Comparison of ENCODE assay signal across 8 mouse cellular contexts in genomic region chr11:58329906-58330275, GRCm38 (mm10). TPM values are rescaled to one million over a fixed set of nuclear protein-coding genes. Genes with fewer than 3 reads are reported as not detected.
DNase-seq lines count a peak whose midpoint lies in the region; ATAC-seq and TF ChIP-seq lines count a peak whose summit lies in the region.

No protein-coding gene starts in this region.

- peaks cover 78% of the 10 kb centered on the region for H3K79me2 ChIP-seq in C2C12 (ENCODE audit: control insufficient read depth, insufficient read depth)

- peak; percentile 47 for DNase-seq in embryo, embryonic 10 days (ENCODE audit: low spot score)
- no peak for DNase-seq in embryo, embryonic 10.5 days (ENCODE audit: low spot score)
- DNase-seq in forebrain, embryonic 10.5 days (ENCODE audit: extremely low spot score, low spot score), result no peak
- DNase-seq in right cerebral cortex, postnatal 36 days (ENCODE audit: low spot score in 2 of 2), result no peak
- no peak for DNase-seq in ovary, postnatal 14 days (ENCODE audit: low spot score)

- peak; percentile 11; the same call in 1 of the 2 replicates for ATAC-seq in liver, embryonic 12.5 days
- ATAC-seq in stomach, embryonic 15.5 days (ENCODE audit: insufficient read depth, low FRiP score, low read depth), result peak; percentile 2; the same call in 1 of the 2 replicates

- peaks cover 29% of the 10 kb centered on the region for H3K36me3 ChIP-seq in C2C12 (ENCODE audit: control insufficient read depth, insufficient read depth)
- peaks cover 50% of the 10 kb centered on the region for H3K36me3 ChIP-seq in forebrain, embryonic 10.5 days (replicated peaks)
- H3K36me3 ChIP-seq in liver, embryonic 12.5 days, result peaks cover 52% of the 10 kb centered on the region
- peaks cover 14% of the 10 kb centered on the region for H3K36me3 ChIP-seq in stomach, embryonic 15.5 days

- peaks cover 30% of the 10 kb centered on the region for H3K4me1 ChIP-seq in forebrain, embryonic 10.5 days
- peaks cover 61% of the 10 kb centered on the region for H3K4me1 ChIP-seq in liver, embryonic 12.5 days
- peaks cover 24% of the 10 kb centered on the region for H3K4me1 ChIP-seq in stomach, embryonic 15.5 days

- H3K79me3 ChIP-seq in C2C12 (ENCODE audit: low read depth), result peaks cover 54% of the 10 kb centered on the region

- no peaks in the 10 kb centered on the region for H3K27me3 ChIP-seq in C2C12 (ENCODE audit: control insufficient read depth, insufficient read depth, insufficient read length)
- no peaks in the 10 kb centered on the region for H3K27me3 ChIP-seq in forebrain, embryonic 10.5 days (ENCODE audit: poor library complexity, severe bottlenecking)
- no peaks in the 10 kb centered on the region for H3K27me3 ChIP-seq in liver, embryonic 12.5 days (replicated peaks)
- H3K27me3 ChIP-seq in stomach, embryonic 15.5 days (replicated peaks), result no peaks in the 10 kb centered on the region

- peak overlapping the region; percentile 92 for H3ac ChIP-seq in C2C12 (ENCODE audit: control insufficient read depth, insufficient read length, low read depth)

- peak overlapping the region; percentile 93 for H3K27ac ChIP-seq in forebrain, embryonic 10.5 days
- peak overlapping the region; percentile 92 for H3K27ac ChIP-seq in liver, embryonic 12.5 days
- H3K27ac ChIP-seq in stomach, embryonic 15.5 days, result peak overlapping the region; percentile 87

- TF ChIP-seq CTCF in C2C12 (IDR thresholded peaks at IDR 0.05; ENCODE audit: control insufficient read depth, insufficient read depth, insufficient read length), result no peak

- H3K9ac ChIP-seq in liver, embryonic 12.5 days, result peak overlapping the region; percentile 90
- peak overlapping the region; percentile 76 for H3K9ac ChIP-seq in stomach, embryonic 15.5 days

- H3K4me2 ChIP-seq in liver, embryonic 12.5 days, result peak overlapping the region; percentile 96
- H3K4me2 ChIP-seq in stomach, embryonic 15.5 days, result peak overlapping the region; percentile 84

- peak overlapping the region; percentile 93 for H3K4me3 ChIP-seq in C2C12 (ENCODE audit: insufficient read depth, poor library complexity, severe bottlenecking)
- peak overlapping the region; percentile 85 for H3K4me3 ChIP-seq in forebrain, embryonic 10.5 days
- H3K4me3 ChIP-seq in liver, embryonic 12.5 days, result peak overlapping the region; percentile 87
- peak overlapping the region; percentile 93 for H3K4me3 ChIP-seq in stomach, embryonic 15.5 days (replicated peaks)

- whole genome bisulfite sequencing in forebrain, embryonic 10.5 days, result under 1% methylated on average over 21 of the region's 21 CpGs
- WGBS in liver, embryonic 12.5 days (ENCODE audit: insufficient replicate concordance), result under 1% methylated on average over 21 of the region's 21 CpGs
- under 1% methylated on average over 21 of the region's 21 CpGs for WGBS in stomach, embryonic 15.5 days

- no peaks in the 10 kb centered on the region; the same call in 1 of the 2 replicates for H3K9me3 ChIP-seq in forebrain, embryonic 10.5 days
- H3K9me3 ChIP-seq in liver, embryonic 12.5 days (replicated peaks), result no peaks in the 10 kb centered on the region
- no peaks in the 10 kb centered on the region for H3K9me3 ChIP-seq in stomach, embryonic 15.5 days

TF ChIP-seq in C2C12, 6 proteins besides CTCF, POLR2A, EP300 and RAD21:
- TF ChIP-seq MAX (IDR thresholded peaks at IDR 0.05), result no peak

RNA-seq across cellular contexts. Expression of gene Zfp672, which starts 0.2 kb away (rescaled TPM):
- 12.5 TPM for polyA plus RNA-seq in C2C12 (2012; fragmentation: generic; extraction: Trizol)
- 23.9 and 24.1 TPM in 2 replicates for polyA plus RNA-seq in forebrain, embryonic 10.5 days (2016; fragmentation: Nextera tagmentation; extraction: Ambion mirVana)
- 50.1 and 50.4 TPM in 2 replicates for polyA plus RNA-seq in liver, embryonic 12.5 days (2016; fragmentation: Nextera tagmentation; extraction: Ambion mirVana)
- 37.8 and 42.6 TPM in 2 replicates for polyA plus RNA-seq in stomach, embryonic 15.5 days (2015; fragmentation: Nextera tagmentation; extraction: Ambion mirVana)

RNA-seq across cellular contexts. Expression of gene Sh3bp5l, which starts 0.6 kb away (rescaled TPM):
- 30.8 TPM for polyA plus RNA-seq in C2C12 (2012; fragmentation: generic; extraction: Trizol)
- 39.8 and 40.9 TPM in 2 replicates for polyA plus RNA-seq in forebrain, embryonic 10.5 days (2016; fragmentation: Nextera tagmentation; extraction: Ambion mirVana)
- polyA plus RNA-seq in liver, embryonic 12.5 days (2016; fragmentation: Nextera tagmentation; extraction: Ambion mirVana), result 19.8 and 19.9 TPM in 2 replicates
- 30.7 and 30.8 TPM in 2 replicates for polyA plus RNA-seq in stomach, embryonic 15.5 days (2015; fragmentation: Nextera tagmentation; extraction: Ambion mirVana)

RNA-seq across cellular contexts. Expression of gene Zfp692, which starts 23.0 kb away (rescaled TPM):
- polyA plus RNA-seq in C2C12 (2012; fragmentation: generic; extraction: Trizol), result 6.8 TPM
- polyA plus RNA-seq in forebrain, embryonic 10.5 days (2016; fragmentation: Nextera tagmentation; extraction: Ambion mirVana), result 27.1 and 30.9 TPM in 2 replicates
- polyA plus RNA-seq in liver, embryonic 12.5 days (2016; fragmentation: Nextera tagmentation; extraction: Ambion mirVana), result 18.2 and 18.5 TPM in 2 replicates
- polyA plus RNA-seq in stomach, embryonic 15.5 days (2015; fragmentation: Nextera tagmentation; extraction: Ambion mirVana), result 26.9 and 27.5 TPM in 2 replicates

RNA-seq across cellular contexts. Expression of gene Lypd8, which starts 49.0 kb away (rescaled TPM):
- polyA plus RNA-seq in C2C12 (2012; fragmentation: generic; extraction: Trizol), result not detected
- not detected in 2 replicates for polyA plus RNA-seq in forebrain, embryonic 10.5 days (2016; fragmentation: Nextera tagmentation; extraction: Ambion mirVana)
- 0.19 TPM in 1 of 2 replicates, not detected in the other for polyA plus RNA-seq in liver, embryonic 12.5 days (2016; fragmentation: Nextera tagmentation; extraction: Ambion mirVana)
- 237 and 326 TPM in 2 replicates for polyA plus RNA-seq in stomach, embryonic 15.5 days (2015; fragmentation: Nextera tagmentation; extraction: Ambion mirVana)

RNA-seq across cellular contexts. Expression of gene 4930438A08Rik, which starts 55.3 kb away (rescaled TPM):
- polyA plus RNA-seq in C2C12 (2012; fragmentation: generic; extraction: Trizol), result 0.01 TPM
- polyA plus RNA-seq in forebrain, embryonic 10.5 days (2016; fragmentation: Nextera tagmentation; extraction: Ambion mirVana), result not detected in 2 replicates
- polyA plus RNA-seq in liver, embryonic 12.5 days (2016; fragmentation: Nextera tagmentation; extraction: Ambion mirVana), result 0.14 and 0.43 TPM in 2 replicates
- polyA plus RNA-seq in stomach, embryonic 15.5 days (2015; fragmentation: Nextera tagmentation; extraction: Ambion mirVana), result 0.19 and 0.40 TPM in 2 replicates
